Mouse (Mus musculus): ENCODE data around the gene Luc7l3. TPM values are rescaled to one million over a fixed set of nuclear protein-coding genes. Genes with fewer than 3 reads are reported as not detected.

Luc7l3 gene
- total and polyA plus RNA-seq, 3 experiments, result 47.3 to 90.5 (median 54.7) TPM

DNA sequence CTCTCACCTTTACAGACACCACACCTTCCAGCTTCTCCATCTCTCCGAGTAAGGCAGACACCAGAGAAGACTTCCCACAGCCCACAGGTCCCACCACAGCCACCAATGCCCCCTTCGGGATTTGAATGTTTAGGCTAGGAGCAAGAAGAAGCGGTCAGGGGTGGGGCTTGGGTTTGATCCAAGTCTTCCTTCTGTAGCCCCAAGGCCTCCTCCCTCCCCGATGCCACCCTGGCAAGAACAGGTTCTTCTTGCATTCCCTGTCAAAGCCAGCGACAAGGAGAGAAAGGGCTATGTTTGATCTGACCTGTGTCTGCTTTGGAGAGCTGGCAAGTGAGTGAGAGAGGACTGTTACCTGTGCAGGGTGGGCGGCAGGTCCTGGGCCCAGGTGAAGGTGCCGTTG, 41.9 kb upstream of the Luc7l3 start:
- Histone ChIP-seq H3K79me2 (ENCODE audit: control insufficient read depth, insufficient read depth, low read length, poor library complexity) (no peaks in the 10 kb centered on the region), H3K36me3 (ENCODE audit: control insufficient read depth in 1 of 2, insufficient read depth in 2 of 2, low read length in 2 of 2) (no peaks in the 10 kb centered on the region), H3K27me3 (ENCODE audit: control insufficient read depth in 1 of 2, insufficient read depth in 2 of 2, low read length in 2 of 2) (peaks cover 4 to 5% of the 10 kb centered on the region in 2 experiments), H3K4me3 (ENCODE audit: control insufficient read depth in 1 of 2, insufficient read depth in 1 of 2, low read depth in 2 of 2, low read length in 2 of 2) (no peak overlapping the region), H3K9me3 (replicated peaks; ENCODE audit: insufficient read depth, low read length) (no peaks in the 10 kb centered on the region), H3K4me1 (ENCODE audit: control insufficient read depth in 1 of 2, insufficient read depth in 2 of 2, low read length in 2 of 2) (no peaks in the 10 kb centered on the region), H3K27ac (ENCODE audit: control insufficient read depth, low read depth, low read length) (no peak overlapping the region), H3K9ac (ENCODE audit: control insufficient read depth, low read depth, low read length, poor library complexity, severe bottlenecking) (no peak overlapping the region)
- DNase-seq (ENCODE audit: low read depth, low spot score), result no peak
- TF ChIP-seq ELF1 (IDR thresholded peaks at IDR 0.05; ENCODE audit: low read depth, low read length) (no peak), ZMIZ1 (IDR thresholded peaks at IDR 0.05; ENCODE audit: low read depth, low read length) (no peak), GABPA (IDR thresholded peaks at IDR 0.05; ENCODE audit: low read depth, low read length) (no peak), MYB (IDR thresholded peaks at IDR 0.05; ENCODE audit: low read depth, low read length) (no peak), MYC (IDR thresholded peaks at IDR 0.05; ENCODE audit: low read depth, low read length) (no peak), KAT2A (conservative IDR thresholded peaks at IDR 0.05; ENCODE audit: low read depth, low read length) (no peak), TCF12 (IDR thresholded peaks at IDR 0.05; ENCODE audit: low read depth, low read length) (no peak), JUND (IDR thresholded peaks at IDR 0.05; ENCODE audit: low read depth, low read length) (no peak), ZC3H11A (IDR thresholded peaks at IDR 0.05; ENCODE audit: low read depth, low read length) (no peak), TAL1 (IDR thresholded peaks at IDR 0.05; ENCODE audit: low read length) (no peak), MXI1 (IDR thresholded peaks at IDR 0.05; ENCODE audit: low read depth, low read length) (no peak), BHLHE40 (IDR thresholded peaks at IDR 0.05; ENCODE audit: borderline replicate concordance, low read depth, low read length) (no peak), MAZ (IDR thresholded peaks at IDR 0.05; ENCODE audit: low read depth, low read length) (no peak), CHD1 (IDR thresholded peaks at IDR 0.05; ENCODE audit: low read depth, low read length) (no peak), EP300 (IDR thresholded peaks at IDR 0.05; ENCODE audit: low read depth in 1 of 2, low read length in 2 of 2) (no peak), MAFK (IDR thresholded peaks at IDR 0.05; ENCODE audit: borderline replicate concordance, low read depth, low read length) (no peak), E2F4 (IDR thresholded peaks at IDR 0.05; ENCODE audit: borderline replicate concordance, low read depth, low read length) (no peak)

DNA sequence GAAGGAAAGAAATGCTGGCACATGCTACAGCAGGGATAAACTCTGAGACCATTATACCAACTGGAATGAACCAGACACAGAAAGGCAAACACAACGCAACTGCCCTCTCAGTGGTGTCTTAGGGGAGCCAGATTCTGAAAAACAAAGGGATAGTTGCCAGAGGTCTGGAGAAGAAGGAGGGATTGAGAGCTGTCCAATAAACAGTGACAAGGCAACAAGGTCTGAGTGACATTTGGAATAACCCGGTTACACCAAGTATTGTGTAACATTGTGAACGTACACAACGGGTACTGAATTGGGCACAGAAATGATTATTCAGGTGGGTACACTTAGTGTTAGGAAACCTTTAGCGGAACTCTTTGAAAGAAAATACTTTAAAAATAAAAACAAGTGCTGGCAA, 40.3 kb upstream of the Luc7l3 start:
- H3K4me1 ChIP-seq (ENCODE audit: control insufficient read depth in 1 of 2, insufficient read depth in 2 of 2, low read length in 2 of 2), result no peaks in the 10 kb centered on the region
- H3K9me3 ChIP-seq (replicated peaks; ENCODE audit: insufficient read depth, low read length), result no peaks in the 10 kb centered on the region
- no peak for TF ChIP-seq CTCF (IDR thresholded peaks at IDR 0.05 in 2 of 3, conservative IDR thresholded peaks at IDR 0.05 in 1 of 3; ENCODE audit: control insufficient read depth in 1 of 3, insufficient read depth in 1 of 3, low read depth in 2 of 3, low read length in 3 of 3, poor library complexity in 1 of 3, severe bottlenecking in 1 of 3)
- TF ChIP-seq RCOR1 (IDR thresholded peaks at IDR 0.05; ENCODE audit: low read depth, low read length), result no peak
- TF ChIP-seq RAD21 (IDR thresholded peaks at IDR 0.05; ENCODE audit: low read depth, low read length), result no peak
- TF ChIP-seq ETS1 (IDR thresholded peaks at IDR 0.05; ENCODE audit: low read depth, low read length), result no peak
- no peak for TF ChIP-seq ZC3H11A (IDR thresholded peaks at IDR 0.05; ENCODE audit: low read depth, low read length)
- no peak for TF ChIP-seq POLR2AphosphoS2 (IDR thresholded peaks at IDR 0.05; ENCODE audit: low read length)
- TF ChIP-seq CHD2 (IDR thresholded peaks at IDR 0.05; ENCODE audit: low read length), result no peak
- no peak for TF ChIP-seq KAT2A (conservative IDR thresholded peaks at IDR 0.05; ENCODE audit: low read depth, low read length)
- no peak for TF ChIP-seq ZNF384 (IDR thresholded peaks at IDR 0.05; ENCODE audit: low read depth, low read length)
- TF ChIP-seq TAL1 (IDR thresholded peaks at IDR 0.05; ENCODE audit: low read length), result no peak
- TF ChIP-seq ELF1 (IDR thresholded peaks at IDR 0.05; ENCODE audit: low read depth, low read length), result no peak
- TF ChIP-seq MYC (IDR thresholded peaks at IDR 0.05; ENCODE audit: low read depth, low read length), result no peak
- TF ChIP-seq MYB (IDR thresholded peaks at IDR 0.05; ENCODE audit: low read depth, low read length), result no peak
- no peak for TF ChIP-seq MAFK (IDR thresholded peaks at IDR 0.05; ENCODE audit: borderline replicate concordance, low read depth, low read length)
- TF ChIP-seq GABPA (IDR thresholded peaks at IDR 0.05; ENCODE audit: low read depth, low read length), result no peak
- no peak for TF ChIP-seq USF2 (IDR thresholded peaks at IDR 0.05; ENCODE audit: borderline replicate concordance in 1 of 2, insufficient read depth in 1 of 2, low read depth in 1 of 2, low read length in 2 of 2)
- DNase-seq (ENCODE audit: low read depth, low spot score), result no peak
- peaks cover 4 to 6% of the 10 kb centered on the region in 2 experiments for H3K27me3 ChIP-seq (ENCODE audit: control insufficient read depth in 1 of 2, insufficient read depth in 2 of 2, low read length in 2 of 2)
- no peaks in the 10 kb centered on the region for H3K36me3 ChIP-seq (ENCODE audit: control insufficient read depth in 1 of 2, insufficient read depth in 2 of 2, low read length in 2 of 2)
- no peaks in the 10 kb centered on the region for H3K79me2 ChIP-seq (ENCODE audit: control insufficient read depth, insufficient read depth, low read length, poor library complexity)
- H3K9ac ChIP-seq (ENCODE audit: control insufficient read depth, low read depth, low read length, poor library complexity, severe bottlenecking), result no peak overlapping the region
- no peak overlapping the region for H3K4me3 ChIP-seq (ENCODE audit: control insufficient read depth in 1 of 2, insufficient read depth in 1 of 2, low read depth in 2 of 2, low read length in 2 of 2)
- no peak overlapping the region for H3K27ac ChIP-seq (ENCODE audit: control insufficient read depth, low read depth, low read length)

Data from MEL (cell line).